Mouse (Mus musculus) liver, embryonic 12.5 days (tissue): ENCODE results near the gene Arpc2. TPM values are rescaled to one million over a fixed set of nuclear protein-coding genes. Genes with fewer than 3 reads are reported as not detected.
A peak's percentile ranks its signal among the peaks of the same experiment; 100 is the strongest.
"Not testable (repeated sequence)": the region's sequence is repeated elsewhere in the genome, so short reads cannot be mapped to it uniquely, and the experiment has no call there.

Experiments used
- ATAC-seq: fragments of 200-750 bp; cut with Nextera tagmentation; 2 replicates; pipeline ENCODE4 v1.8.0; 2017; ENCODE audit warnings: moderate number of reproducible peaks, mild to moderate bottlenecking, moderate library complexity
- H3K27ac ChIP-seq: fragments of 300-500 bp; sonication (generic); 2 replicates; pipeline ENCODE4 v1.5.1; 2016; ENCODE audit warnings: mild to moderate bottlenecking
- H3K27me3 ChIP-seq: fragments of 300-500 bp; sonication (generic); replicated peaks from 2 replicates; pipeline ENCODE4 v1.6.1; 2016; ENCODE audit warnings: mild to moderate bottlenecking, moderate library complexity
- H3K36me3 ChIP-seq: fragments of 300-500 bp; sonication (generic); 2 replicates; pipeline ENCODE4 v1.6.1; 2016; ENCODE audit warnings: mild to moderate bottlenecking, moderate library complexity
- H3K4me1 ChIP-seq: fragments of 300-500 bp; sonication (generic); 2 replicates; pipeline ENCODE4 v1.6.1; 2016
- H3K4me2 ChIP-seq: fragments of 300-500 bp; sonication (generic); 2 replicates; pipeline ENCODE4 v1.6.1; 2016; ENCODE audit warnings: mild to moderate bottlenecking, moderate library complexity
- H3K4me3 ChIP-seq: fragments of 300-500 bp; sonication (generic); 2 replicates; pipeline ENCODE4 v1.5.1; 2016; ENCODE audit warnings: mild to moderate bottlenecking, moderate library complexity
- H3K9ac ChIP-seq: fragments of 300-500 bp; sonication (generic); 2 replicates; pipeline ENCODE4 v1.6.1; 2016; ENCODE audit warnings: mild to moderate bottlenecking, moderate library complexity
- H3K9me3 ChIP-seq: fragments of 300-500 bp; sonication (generic); replicated peaks from 2 replicates; pipeline ENCODE4 v1.6.1; 2016; ENCODE audit warnings: mild to moderate bottlenecking, moderate library complexity
- WGBS: fragments of 180-500 bp; shearing (Covaris S2); methylation state at CpG from one replicate; pipeline ENCODE4 v1.1.7; 2016; ENCODE audit not compliant: insufficient replicate concordance; 5-methylcytosine and 5-hydroxymethylcytosine counted together
- polyA plus RNA-seq: library from polyadenylated mRNA; unstranded; fragments of >200 nt; fragmentation: Nextera tagmentation; extraction: Ambion mirVana; gene quantifications from 2 replicates; pipeline ENCODE4 v1.2.1, GENCODE M21; 2016

Arpc2 gene
- polyA plus RNA-seq, 1 experiment from 2014 or later, result 268 TPM

DNA sequence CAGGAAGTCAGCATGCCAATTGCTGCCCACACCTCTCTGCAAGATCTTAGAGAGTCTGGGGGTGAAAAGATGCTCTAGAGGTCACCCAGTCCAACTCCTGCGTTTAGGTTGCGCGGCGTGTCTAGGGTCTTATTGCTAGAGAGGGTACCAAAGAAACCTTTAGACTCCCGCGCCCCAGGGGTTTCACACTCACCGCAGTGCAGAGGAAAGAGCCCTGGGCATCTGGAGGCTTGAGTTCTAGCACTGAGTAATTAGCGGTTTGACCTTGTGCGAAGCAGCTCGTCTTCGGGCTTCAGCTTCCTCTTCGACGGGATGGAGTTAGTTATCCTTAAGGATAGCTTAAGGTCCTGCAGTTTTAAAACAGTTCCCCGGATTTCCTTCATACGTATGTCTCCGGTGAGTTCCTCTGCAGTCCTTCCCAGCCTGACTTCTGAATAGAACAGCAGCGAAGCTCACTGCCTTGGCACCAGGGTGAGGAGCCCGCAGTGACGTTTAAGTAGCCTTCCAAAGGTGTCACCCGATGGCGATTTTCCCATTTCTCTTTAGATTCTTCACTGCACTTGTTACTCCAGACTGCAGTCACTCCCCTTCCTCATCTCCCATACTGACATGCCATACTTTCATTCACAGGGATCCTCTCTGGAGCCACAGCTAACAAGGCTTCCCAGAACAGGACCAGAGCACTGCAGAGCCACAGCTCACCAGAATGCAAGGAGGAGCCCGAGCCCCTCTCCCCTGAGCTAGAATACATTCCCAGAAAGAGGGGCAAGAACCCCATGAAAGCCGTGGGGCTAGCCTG, 49.5 kb downstream of the Arpc2 start:
- no peaks in the 10 kb centered on the region for H3K27me3 ChIP-seq
- peak overlapping the region; percentile 70 for H3K4me3 ChIP-seq
- no peak for ATAC-seq
- H3K4me2 ChIP-seq, result peak overlapping the region; percentile 72
- H3K9ac ChIP-seq, result peak overlapping the region; percentile 77
- H3K36me3 ChIP-seq, result peaks cover 57% of the 10 kb centered on the region
- peaks cover 62% of the 10 kb centered on the region for H3K4me1 ChIP-seq
- 3% methylated on average over 23 of the region's 23 CpGs for WGBS
- no peaks in the 10 kb centered on the region for H3K9me3 ChIP-seq
- H3K27ac ChIP-seq, result peak overlapping the region; percentile 13

- not testable (repeated sequence) for H3K27me3 ChIP-seq, H3K27ac ChIP-seq, H3K4me3 ChIP-seq, H3K9me3 ChIP-seq, ATAC-seq, H3K9ac ChIP-seq, H3K4me2 ChIP-seq
- Histone ChIP-seq H3K36me3 (peaks cover 57% of the 10 kb centered on the region), H3K4me1 (peaks cover 70% of the 10 kb centered on the region)
- 52% methylated on average over 16 of the region's 17 CpGs for WGBS
These were observed 51.2 kb downstream of the Arpc2 start for GRCm38 (mm10) chr1:74286869-74287607.

DNA sequence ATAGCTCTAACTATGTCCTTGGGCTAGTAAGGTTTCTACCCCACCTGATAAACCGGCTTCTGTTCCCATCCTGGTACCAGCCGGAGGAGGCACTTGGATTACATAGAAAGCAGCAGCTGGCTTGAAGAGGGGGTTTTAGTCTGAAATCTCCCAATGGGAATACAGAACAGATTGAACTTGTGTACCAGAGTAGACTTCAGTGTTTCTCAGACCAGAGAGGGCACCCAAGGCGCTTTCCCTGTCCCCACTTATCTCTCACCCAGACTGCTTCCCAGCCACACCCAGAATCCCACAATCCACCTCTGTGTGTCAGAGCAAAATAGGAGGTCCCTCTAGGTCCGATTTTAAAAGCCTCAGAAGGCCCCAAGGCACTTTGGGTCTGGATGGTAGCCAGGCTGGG, 52.4 kb downstream of the Arpc2 start:
- H3K4me1 ChIP-seq, result peaks cover 64% of the 10 kb centered on the region
- no peak overlapping the region for H3K4me2 ChIP-seq
- H3K9me3 ChIP-seq, result no peaks in the 10 kb centered on the region
- H3K4me3 ChIP-seq, result no peak overlapping the region
- H3K36me3 ChIP-seq, result peaks cover 57% of the 10 kb centered on the region
- 67% methylated on average over 4 of the region's 4 CpGs for WGBS
- H3K27ac ChIP-seq, result peak overlapping the region; percentile 18; the same call in 1 of the 2 replicates
- no peak overlapping the region for H3K9ac ChIP-seq
- no peak for ATAC-seq
- H3K27me3 ChIP-seq, result no peaks in the 10 kb centered on the region

DNA sequence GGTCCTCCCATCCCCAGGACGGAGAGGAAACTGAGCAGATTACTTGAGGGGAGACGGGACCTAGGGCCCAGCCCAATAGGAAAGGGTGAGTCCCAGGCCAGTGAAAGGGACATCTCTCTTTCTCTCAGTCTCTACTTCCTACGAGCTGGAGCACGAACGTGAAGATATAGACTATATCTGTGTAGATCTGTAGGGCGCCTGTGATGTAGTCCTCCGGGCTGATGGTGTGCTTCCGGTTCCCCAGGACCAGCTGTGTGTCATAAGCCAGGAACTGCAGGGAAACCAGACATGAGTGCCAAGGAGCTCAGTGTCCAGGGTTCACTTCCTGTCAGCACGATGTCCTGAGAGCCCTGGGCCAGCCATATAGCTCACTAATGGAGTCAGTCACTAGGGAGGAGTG, 53.4 kb downstream of the Arpc2 start:
- 77% methylated on average over 9 of the region's 9 CpGs for WGBS
- Histone ChIP-seq H3K9ac (no peak overlapping the region; the same call in 1 of the 2 replicates), H3K27me3 (no peaks in the 10 kb centered on the region), H3K4me3 (no peak overlapping the region), H3K36me3 (peaks cover 65% of the 10 kb centered on the region), H3K27ac (peak overlapping the region; percentile 18; the same call in 1 of the 2 replicates), H3K4me1 (peaks cover 65% of the 10 kb centered on the region), H3K9me3 (no peaks in the 10 kb centered on the region), H3K4me2 (no peak overlapping the region)
- ATAC-seq, result no peak

GRCm38 (mm10) chr1:74289740-74290139, 53.9 kb downstream of the Arpc2 start:
- Histone ChIP-seq H3K27me3 (no peaks in the 10 kb centered on the region), H3K4me3 (no peak overlapping the region), H3K27ac (0 out of 2 replicates have a peak overlapping the region, but pooled peaks have one; percentile 18), H3K36me3 (peaks cover 70% of the 10 kb centered on the region), H3K9ac (no peak overlapping the region), H3K4me2 (no peak overlapping the region), H3K9me3 (no peaks in the 10 kb centered on the region), H3K4me1 (peaks cover 70% of the 10 kb centered on the region)
- WGBS, result 72% methylated on average over 2 of the region's 2 CpGs
- no peak for ATAC-seq

DNA sequence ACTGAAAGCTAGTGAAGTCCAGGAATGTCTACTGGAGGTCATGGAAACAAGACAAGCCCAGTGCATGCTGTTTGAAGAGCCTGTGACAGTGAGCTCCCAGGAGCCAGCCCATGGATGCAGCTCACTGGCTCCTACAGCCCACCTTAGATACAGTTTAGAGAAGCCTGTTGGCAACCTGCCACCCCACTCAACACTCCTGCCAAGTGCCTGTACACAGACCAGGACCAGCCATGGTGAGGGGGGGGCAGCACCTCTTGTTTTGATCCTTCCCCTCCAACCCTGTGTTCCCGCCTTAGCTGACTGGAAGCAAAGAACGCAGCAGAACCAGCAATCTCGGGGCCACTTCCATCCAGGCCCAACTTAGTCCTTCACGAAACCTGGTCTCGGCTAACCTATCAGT, 54.3 kb downstream of the Arpc2 start:
- Histone ChIP-seq H3K9ac (no peak overlapping the region), H3K4me3 (no peak overlapping the region), H3K27me3 (no peaks in the 10 kb centered on the region), H3K27ac (0 out of 2 replicates have a peak overlapping the region, but pooled peaks have one; percentile 18), H3K4me1 (peaks cover 74% of the 10 kb centered on the region), H3K36me3 (peaks cover 71% of the 10 kb centered on the region), H3K4me2 (no peak overlapping the region), H3K9me3 (no peaks in the 10 kb centered on the region)
- 85% methylated on average over 5 of the region's 5 CpGs for WGBS
- ATAC-seq, result no peak

GRCm38 (mm10) chr1:74292331-74293020, 56.6 kb downstream of the Arpc2 start:
- 83% methylated on average over 11 of the region's 11 CpGs for WGBS
- peaks cover 79% of the 10 kb centered on the region for H3K4me1 ChIP-seq
- no peaks in the 10 kb centered on the region for H3K9me3 ChIP-seq
- H3K9ac ChIP-seq, result no peak overlapping the region
- ATAC-seq, result no peak
- H3K27me3 ChIP-seq, result no peaks in the 10 kb centered on the region
- H3K27ac ChIP-seq, result 0 out of 2 replicates have a peak overlapping the region, but pooled peaks have one; percentile 23
- no peak overlapping the region for H3K4me2 ChIP-seq
- H3K36me3 ChIP-seq, result peaks cover 66% of the 10 kb centered on the region
- no peak overlapping the region for H3K4me3 ChIP-seq

DNA sequence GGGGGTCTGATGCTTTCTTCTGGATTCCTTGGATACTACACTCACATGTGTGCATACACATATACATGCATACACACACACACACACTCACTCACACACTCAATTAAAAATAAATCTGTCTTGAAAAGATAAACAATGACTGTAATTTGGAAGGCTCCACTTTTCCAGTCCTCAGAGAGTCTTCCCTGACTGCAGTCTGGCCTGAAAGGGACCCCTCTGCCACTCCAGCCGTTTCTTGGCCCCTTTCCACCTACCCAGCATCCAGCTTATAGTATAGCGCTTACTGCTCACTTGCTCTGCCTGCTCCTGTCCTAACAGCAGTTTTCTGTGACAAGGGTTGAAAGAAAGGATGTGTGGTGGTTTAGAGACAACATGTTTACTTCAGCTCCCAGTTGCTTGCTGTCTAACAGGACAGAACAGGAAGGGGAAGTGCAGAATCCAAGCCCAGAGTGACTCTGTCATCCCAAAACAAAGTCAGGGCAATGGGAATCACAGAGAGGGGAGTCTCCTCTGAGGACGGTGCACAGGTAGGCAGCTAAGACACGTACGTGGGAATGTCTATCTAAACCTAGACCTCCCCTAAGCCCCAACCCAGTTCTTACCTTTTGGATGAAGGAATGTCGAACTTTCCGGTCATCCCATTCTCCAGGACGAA, 57.5 kb downstream of the Arpc2 start:
- Histone ChIP-seq H3K27me3 (no peaks in the 10 kb centered on the region), H3K9ac (no peak overlapping the region), H3K4me2 (no peak overlapping the region), H3K36me3 (peaks cover 63% of the 10 kb centered on the region), H3K27ac (0 out of 2 replicates have a peak overlapping the region, but pooled peaks have one; percentile 23), H3K4me3 (no peak overlapping the region), H3K9me3 (no peaks in the 10 kb centered on the region), H3K4me1 (peaks cover 80% of the 10 kb centered on the region)
- WGBS, result 77% methylated on average over 8 of the region's 8 CpGs
- ATAC-seq, result no peak

DNA sequence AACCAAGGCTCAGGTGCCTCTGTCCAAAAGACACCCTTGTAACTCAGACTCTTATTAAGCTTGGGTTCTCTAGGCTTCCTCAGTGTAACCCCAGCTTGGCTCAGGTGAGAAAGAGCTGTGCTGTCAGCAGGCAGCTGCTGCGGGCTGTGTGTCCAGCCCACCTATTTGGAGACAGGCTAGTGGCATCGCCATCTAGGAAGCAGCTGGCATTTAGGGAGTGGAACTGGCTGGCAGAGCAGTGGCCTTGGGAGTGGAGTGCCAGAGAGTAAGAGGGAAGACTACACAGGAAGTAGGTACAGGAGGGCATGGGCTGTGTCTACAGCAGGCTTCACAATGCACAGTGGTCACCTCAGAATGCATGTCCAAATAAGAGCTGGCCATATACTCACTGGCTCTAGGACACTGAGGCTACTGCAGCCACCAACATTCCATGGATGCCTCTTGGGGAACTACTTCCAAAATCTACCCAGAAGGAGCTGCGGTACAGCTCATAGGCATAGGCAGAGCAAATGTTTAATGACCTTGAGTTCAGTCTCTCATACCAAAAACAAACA, 58.3 kb downstream of the Arpc2 start:
- H3K9me3 ChIP-seq, result no peaks in the 10 kb centered on the region
- H3K27me3 ChIP-seq, result no peaks in the 10 kb centered on the region
- 85% methylated on average over 3 of the region's 3 CpGs for WGBS
- no peak overlapping the region for H3K4me2 ChIP-seq
- peak overlapping the region; percentile 99 for H3K27ac ChIP-seq
- H3K4me1 ChIP-seq, result peaks cover 80% of the 10 kb centered on the region
- H3K36me3 ChIP-seq, result peaks cover 55% of the 10 kb centered on the region
- H3K4me3 ChIP-seq, result no peak overlapping the region
- no peak for ATAC-seq
- no peak overlapping the region; the same call in 1 of the 2 replicates for H3K9ac ChIP-seq

GRCm38 (mm10) chr1:74294733-74295455, 59.0 kb downstream of the Arpc2 start:
- Histone ChIP-seq H3K9me3 (no peaks in the 10 kb centered on the region), H3K9ac (peak overlapping the region; percentile 78), H3K27me3 (no peaks in the 10 kb centered on the region), H3K36me3 (peaks cover 48% of the 10 kb centered on the region), H3K4me2 (peak overlapping the region; percentile 87), H3K4me1 (peaks cover 80% of the 10 kb centered on the region), H3K27ac (peak overlapping the region; percentile 99), H3K4me3 (peak overlapping the region; percentile 62)
- ATAC-seq, result no peak
- 57% methylated on average over 6 of the region's 6 CpGs for WGBS
